Mouse (Mus musculus) forebrain, embryonic 16.5 days (tissue): ENCODE data around the gene Tmeff1. TPM values are rescaled to one million over a fixed set of nuclear protein-coding genes. Genes with fewer than 3 reads are reported as not detected.
A peak's percentile ranks its signal among the peaks of the same experiment; 100 is the strongest.
"Not testable (repeated sequence)": the region's sequence is repeated elsewhere in the genome, so short reads cannot be mapped to it uniquely, and the experiment has no call there.

ENCODE experiments used
- ATAC-seq: fragments of 200-750 bp; cut with Nextera tagmentation; 2 replicates; pipeline ENCODE4 v1.8.0; 2017; ENCODE audit warnings: mild to moderate bottlenecking, moderate library complexity
- H3K27ac ChIP-seq: fragments of 300-500 bp; sonication (generic); 2 replicates; pipeline ENCODE4 v1.5.1; 2014; ENCODE audit warnings: low read length, control low read depth
- H3K27me3 ChIP-seq: fragments of 300-500 bp; sonication (generic); replicated peaks from 2 replicates; pipeline ENCODE4 v1.6.1; 2014; ENCODE audit warnings: low read length; ENCODE audit not compliant: control insufficient read depth, insufficient read depth
- H3K36me3 ChIP-seq: fragments of 300-500 bp; sonication (generic); 2 replicates; pipeline ENCODE4 v1.6.1; 2014; ENCODE audit not compliant: control insufficient read depth, insufficient read depth
- H3K4me1 ChIP-seq: fragments of 300-500 bp; sonication (generic); replicated peaks from 2 replicates; pipeline ENCODE4 v1.6.1; 2014; ENCODE audit warnings: low read length; ENCODE audit not compliant: control insufficient read depth, insufficient read depth
- H3K4me2 ChIP-seq: fragments of 300-500 bp; sonication (generic); 2 replicates; pipeline ENCODE4 v1.6.1; 2014; ENCODE audit warnings: mild to moderate bottlenecking, low read length, control low read depth
- H3K4me3 ChIP-seq: fragments of 300-500 bp; sonication (generic); replicated peaks from 2 replicates; pipeline ENCODE4 v1.5.1; 2014; ENCODE audit warnings: mild to moderate bottlenecking, low read length, control low read depth
- H3K9ac ChIP-seq: fragments of 300-500 bp; sonication (generic); replicated peaks from 2 replicates; pipeline ENCODE4 v1.6.1; 2014; ENCODE audit warnings: low read depth, low read length, control low read depth
- H3K9me3 ChIP-seq: fragments of 300-500 bp; sonication (generic); 2 replicates; pipeline ENCODE4 v1.6.1; 2016; ENCODE audit warnings: low read length; ENCODE audit not compliant: control insufficient read depth
- WGBS: fragments of 180-500 bp; shearing (Covaris S2); extraction: QIAGEN DNeasy Blood & Tissue Kit; methylation state at CpG from one replicate; pipeline ENCODE4 v1.1.7; 2014; 5-methylcytosine and 5-hydroxymethylcytosine counted together
- polyA plus RNA-seq: library from polyadenylated mRNA; unstranded; fragments of >200 nt; fragmentation: Nextera tagmentation; extraction: Ambion mirVana; gene quantifications from 2 replicates; pipeline ENCODE4 v1.2.1, GENCODE M21; 2015

The Tmeff1 gene
- polyA plus RNA-seq, 1 experiment from 2014 or later: 205 TPM

DNA sequence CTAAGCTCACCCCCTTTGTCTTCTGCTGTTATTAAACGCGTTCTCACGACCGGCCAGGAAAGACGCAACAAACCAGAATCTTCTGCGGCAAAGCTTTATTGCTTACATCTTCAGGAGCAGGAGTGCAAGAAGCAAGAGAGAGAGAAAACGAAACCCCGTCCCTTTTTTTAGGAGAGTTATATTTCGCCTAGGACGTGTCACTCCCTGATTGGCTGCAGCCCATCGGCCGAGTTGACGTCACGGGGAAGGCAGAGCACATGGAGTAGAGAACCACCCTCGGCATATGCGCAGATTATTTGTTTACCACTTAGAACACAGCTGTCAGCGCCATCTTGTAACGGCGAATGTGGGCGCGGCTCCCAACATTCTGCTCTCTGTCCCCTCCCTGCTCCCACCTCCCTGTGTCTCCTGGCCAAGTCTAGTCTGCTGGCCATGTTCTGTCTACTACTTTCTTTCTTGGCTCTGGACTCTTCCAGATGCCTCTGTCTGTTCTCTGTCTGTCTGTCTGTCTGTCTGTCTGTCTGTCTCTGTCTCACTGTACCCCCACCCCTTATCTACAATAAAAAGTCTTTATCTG lies 98.7 kb downstream of the Tmeff1 start:
- not testable (repeated sequence) for H3K4me3 ChIP-seq, H3K4me2 ChIP-seq, H3K27ac ChIP-seq, H3K9me3 ChIP-seq, H3K9ac ChIP-seq, H3K4me1 ChIP-seq, H3K36me3 ChIP-seq, H3K27me3 ChIP-seq
- 87% methylated on average over 14 of the region's 21 CpGs for WGBS
- ATAC-seq: 0 out of 2 replicates have a peak, but pooled peaks have one; percentile 13

DNA sequence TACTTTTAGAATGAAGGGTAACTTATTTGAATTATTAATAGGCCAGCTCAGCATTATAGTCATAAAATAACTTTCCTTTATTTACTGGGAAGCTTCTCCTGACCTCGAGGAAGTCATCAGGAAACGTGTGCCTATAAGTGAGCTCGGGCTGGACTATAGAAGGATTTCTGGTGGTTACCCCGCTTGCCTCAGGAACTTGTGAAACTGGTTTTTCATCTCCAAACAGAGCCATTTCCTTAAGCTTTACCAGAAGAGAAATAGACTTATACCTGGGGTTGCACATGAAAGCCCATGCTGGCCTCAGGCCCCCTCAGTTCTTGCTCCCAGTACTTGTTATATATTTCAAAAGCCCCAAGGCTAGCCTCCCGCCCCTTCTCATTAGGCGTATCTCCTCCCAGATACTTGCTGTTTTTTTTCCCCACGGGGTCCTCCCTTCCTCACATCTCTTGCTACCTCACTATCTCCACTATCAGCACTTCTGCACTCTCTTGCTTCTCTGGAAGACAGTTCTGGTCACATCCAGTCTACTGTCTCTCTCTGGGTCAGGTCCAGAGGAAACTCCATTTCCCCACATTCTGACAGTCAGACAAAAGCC lies 99.7 kb downstream of the Tmeff1 start:
- 86% methylated on average over 7 of the region's 7 CpGs for WGBS
- H3K9me3 ChIP-seq: no peaks in the 10 kb centered on the region
- no peak overlapping the region for H3K4me2 ChIP-seq
- H3K36me3 ChIP-seq: no peaks in the 10 kb centered on the region
- H3K27me3 ChIP-seq: no peaks in the 10 kb centered on the region
- no peak overlapping the region for H3K4me3 ChIP-seq
- H3K27ac ChIP-seq: no peak overlapping the region
- H3K9ac ChIP-seq: no peak overlapping the region
- H3K4me1 ChIP-seq: peaks cover 5% of the 10 kb centered on the region
- ATAC-seq: no peak

DNA sequence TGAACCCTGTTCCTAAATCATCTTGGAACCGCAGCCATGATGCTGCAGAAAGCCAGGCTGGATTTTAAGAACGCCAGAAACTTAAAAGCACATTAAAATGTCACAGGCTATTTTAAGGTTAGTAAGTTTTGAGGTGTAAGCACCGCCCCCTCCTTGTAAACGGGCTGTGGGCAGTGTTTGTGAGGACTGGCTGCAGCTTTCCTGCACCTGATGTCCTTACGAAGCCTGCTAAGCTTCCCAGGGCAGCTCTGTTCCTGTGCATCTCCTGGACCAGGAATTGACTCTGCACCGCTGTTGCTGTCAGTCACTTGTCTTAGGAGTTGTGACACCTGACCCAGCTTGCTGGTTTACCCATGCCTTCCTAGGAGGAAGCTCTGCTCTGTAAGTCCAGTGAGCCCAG lies 103.2 kb downstream of the Tmeff1 start:
- 85% methylated on average over 6 of the region's 6 CpGs for WGBS
- Histone ChIP-seq H3K4me2 (no peak overlapping the region), H3K27me3 (no peaks in the 10 kb centered on the region), H3K36me3 (no peaks in the 10 kb centered on the region), H3K9me3 (no peaks in the 10 kb centered on the region), H3K9ac (no peak overlapping the region), H3K4me3 (no peak overlapping the region), H3K27ac (no peak overlapping the region), H3K4me1 (peaks cover 13% of the 10 kb centered on the region)
- no peak for ATAC-seq

GRCm38 (mm10) chr4:48690640-48691039 lies 105.7 kb downstream of the Tmeff1 start:
- 54% methylated on average over 9 of the region's 9 CpGs for WGBS

DNA sequence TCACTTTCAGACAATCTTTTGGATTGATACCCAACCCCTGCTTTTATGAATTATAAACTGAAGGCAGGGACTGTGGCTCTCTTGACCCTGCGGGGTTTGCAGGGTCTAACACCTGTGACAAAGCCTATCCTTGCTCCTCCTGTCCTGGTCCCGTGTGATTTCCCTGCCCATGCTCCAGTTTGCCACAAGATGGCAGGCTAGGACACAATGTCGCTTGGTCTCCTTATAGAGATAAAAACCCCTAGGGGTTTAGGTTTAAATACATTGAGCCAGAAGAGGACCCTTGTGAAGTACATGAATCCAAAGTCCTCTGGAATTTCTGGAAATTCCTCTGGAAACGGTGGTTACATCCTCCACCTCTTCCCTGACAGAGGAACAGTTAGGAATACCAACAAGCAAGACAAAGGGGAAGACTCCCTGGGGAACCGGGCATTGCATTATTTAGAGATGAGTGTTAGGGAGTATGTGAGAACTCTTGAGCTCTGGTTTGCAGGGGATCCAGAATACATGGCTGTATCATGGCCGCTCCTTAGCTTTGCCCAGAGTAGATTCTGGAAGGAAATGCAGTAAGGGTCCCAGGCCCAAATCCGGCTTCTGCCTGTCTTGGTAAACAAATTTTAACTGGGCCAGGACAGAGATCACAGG lies 106.9 kb downstream of the Tmeff1 start:
- Histone ChIP-seq H3K4me1 (peaks cover 13% of the 10 kb centered on the region), H3K27ac (peak overlapping the region; percentile 64), H3K36me3 (no peaks in the 10 kb centered on the region), H3K9me3 (no peaks in the 10 kb centered on the region), H3K9ac (peak overlapping the region; percentile 19; the same call in 1 of the 2 replicates), H3K4me2 (no peak overlapping the region), H3K4me3 (no peak overlapping the region), H3K27me3 (no peaks in the 10 kb centered on the region)
- ATAC-seq: peak; percentile 69
- WGBS: 25% methylated on average over 7 of the region's 7 CpGs

More at GRCm38 (mm10) chr4:48690640-48691039, 105.7 kb downstream of the Tmeff1 start:
- Histone ChIP-seq H3K36me3 (no peaks in the 10 kb centered on the region), H3K4me2 (no peak overlapping the region), H3K4me3 (no peak overlapping the region), H3K9ac (no peak overlapping the region), H3K27me3 (no peaks in the 10 kb centered on the region), H3K9me3 (no peaks in the 10 kb centered on the region), H3K4me1 (peaks cover 13% of the 10 kb centered on the region), H3K27ac (0 out of 2 replicates have a peak overlapping the region, but pooled peaks have one; percentile 4)
- peak; percentile 62 for ATAC-seq

GRCm38 (mm10) chr4:48692736-48693292 lies 107.8 kb downstream of the Tmeff1 start:
- H3K27ac ChIP-seq: peak overlapping the region; percentile 71
- ATAC-seq: peak; percentile 63

DNA sequence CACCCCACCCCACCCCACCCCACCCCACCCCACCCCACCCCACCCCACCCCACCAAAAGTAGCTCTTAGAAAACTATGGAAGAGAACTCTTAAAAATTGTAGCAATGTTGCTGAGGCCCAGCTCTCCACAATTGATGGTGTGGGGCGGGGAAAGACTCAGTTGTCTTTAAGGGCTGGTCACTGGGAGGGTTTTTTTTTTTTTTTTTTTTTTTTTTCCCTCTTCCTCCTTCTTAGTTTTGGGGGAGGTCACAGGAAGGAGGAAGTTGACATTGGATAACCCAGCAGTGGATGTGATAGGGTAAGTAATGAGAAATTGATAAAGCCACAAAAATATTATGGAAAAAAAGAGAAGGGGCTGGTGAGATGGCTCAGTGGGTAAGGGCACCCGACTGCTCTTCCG lies 111.7 kb downstream of the Tmeff1 start:
- no peak overlapping the region for H3K9ac ChIP-seq
- H3K9me3 ChIP-seq: no peaks in the 10 kb centered on the region
- ATAC-seq: no peak
- H3K27me3 ChIP-seq: no peaks in the 10 kb centered on the region
- no peak overlapping the region for H3K27ac ChIP-seq
- peaks cover 13% of the 10 kb centered on the region for H3K4me1 ChIP-seq
- 93% methylated on average over 3 of the region's 3 CpGs for WGBS
- H3K4me2 ChIP-seq: no peak overlapping the region
- H3K4me3 ChIP-seq: no peak overlapping the region
- no peaks in the 10 kb centered on the region for H3K36me3 ChIP-seq

More at GRCm38 (mm10) chr4:48692736-48693292, 107.8 kb downstream of the Tmeff1 start:
- 4% methylated on average over 9 of the region's 9 CpGs for WGBS
- H3K4me1 ChIP-seq: peaks cover 13% of the 10 kb centered on the region
- no peaks in the 10 kb centered on the region for H3K9me3 ChIP-seq
- H3K4me2 ChIP-seq: no peak overlapping the region
- no peak overlapping the region for H3K4me3 ChIP-seq
- H3K9ac ChIP-seq: no peak overlapping the region
- no peaks in the 10 kb centered on the region for H3K27me3 ChIP-seq
- no peaks in the 10 kb centered on the region for H3K36me3 ChIP-seq

- Histone ChIP-seq H3K9me3 (no peaks in the 10 kb centered on the region), H3K9ac (no peak overlapping the region), H3K36me3 (no peaks in the 10 kb centered on the region), H3K27ac (no peak overlapping the region), H3K4me3 (no peak overlapping the region), H3K4me2 (no peak overlapping the region), H3K27me3 (no peaks in the 10 kb centered on the region), H3K4me1 (peaks cover 8% of the 10 kb centered on the region)
- ATAC-seq: no peak
- WGBS: 64% methylated on average over 11 of the region's 11 CpGs
Observed at GRCm38 (mm10) chr4:48697302-48697701, 112.3 kb downstream of the Tmeff1 start.
